Mouse (Mus musculus) heart, adult 11 months (tissue): ENCODE data around the gene Rab3gap2.
A peak's percentile ranks its signal among the peaks of the same experiment; 100 is the strongest.

Experiments used
- DNase-seq: peaks from one replicate; pipeline ENCODE4 v3.0.0; 2022

The Rab3gap2 gene

DNA sequence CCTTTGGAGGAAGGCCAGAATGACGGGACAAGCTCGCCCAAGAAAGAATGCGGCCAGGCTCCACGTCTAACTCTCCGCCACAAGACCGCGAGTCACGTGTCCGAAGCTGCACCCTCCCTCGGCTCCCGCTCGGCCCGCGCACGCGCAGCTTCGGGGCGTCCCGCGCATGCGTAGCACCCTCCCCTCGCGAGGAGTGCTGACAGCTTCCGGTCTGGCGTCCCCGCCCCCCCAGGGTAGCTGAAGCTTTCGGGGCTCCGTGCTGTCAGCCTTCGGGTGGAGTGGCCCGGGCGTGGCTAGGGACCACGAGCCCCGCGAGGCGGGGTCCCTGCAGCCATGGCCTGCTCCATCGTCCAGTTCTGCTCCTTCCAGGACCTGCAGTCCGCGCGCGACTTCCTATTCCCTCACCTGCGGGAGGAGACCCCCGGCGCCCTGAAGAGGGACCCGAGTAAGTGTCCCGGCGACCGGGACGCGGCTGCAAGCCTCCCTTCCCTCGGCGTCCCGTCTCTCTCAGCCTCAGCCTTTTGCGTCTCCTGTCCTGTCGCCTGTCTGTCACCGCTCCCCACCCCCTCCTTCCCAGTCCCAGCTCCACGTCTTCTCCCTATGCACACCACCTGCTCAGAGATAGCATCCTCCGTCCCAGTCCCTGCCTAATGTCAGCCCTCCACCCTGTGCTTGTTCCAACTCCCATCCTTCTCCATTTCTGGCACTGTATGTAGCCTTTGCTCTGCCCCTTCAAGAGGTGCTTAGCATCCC is at the start of gene Rab3gap2:
Gene Rab3gap2 (plus strand): TSS at position 209 of the 753 bp plus-strand sequence.
- DNase-seq = peak; percentile 100

DNA sequence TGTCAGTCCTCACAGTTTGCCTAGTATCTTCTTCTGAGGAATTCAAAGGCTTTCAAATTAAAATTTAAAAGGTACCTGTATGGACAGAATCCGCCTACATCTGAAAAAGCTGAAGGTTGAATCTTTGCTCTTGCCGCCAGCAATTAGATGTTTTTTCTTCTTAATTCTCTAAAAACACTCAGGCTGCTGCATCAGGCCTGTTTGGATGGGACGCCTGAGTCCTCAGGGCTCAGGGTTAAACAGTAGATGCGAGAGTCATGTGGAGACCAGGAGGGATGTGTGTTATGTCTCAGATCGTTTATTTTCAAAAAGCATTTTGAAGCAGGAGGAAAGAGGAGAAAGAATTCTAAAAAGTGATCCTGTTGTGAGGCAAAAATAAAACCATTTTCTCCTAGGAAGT is 30.3 kb upstream of the Rab3gap2 start:
- peak; percentile 52 for DNase-seq

DNA sequence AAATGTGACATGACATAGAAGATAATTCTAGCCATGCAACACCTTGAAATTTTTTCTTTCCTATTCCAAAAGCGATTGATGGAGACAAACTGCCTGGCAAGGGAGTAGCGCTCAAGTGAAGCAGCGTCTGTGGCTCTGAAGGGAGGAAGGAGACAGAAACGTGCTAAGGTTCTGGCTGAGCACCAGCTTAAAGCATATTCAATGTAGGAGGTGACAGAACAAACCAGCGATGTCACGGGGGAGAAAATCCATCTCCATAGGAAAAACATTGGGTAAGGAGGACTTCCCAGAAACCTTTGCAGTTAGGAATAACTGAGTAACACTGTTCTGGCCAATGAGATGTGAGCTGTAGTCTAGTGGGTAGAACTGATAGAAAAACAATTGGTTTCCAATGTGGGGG is 26.1 kb upstream of the Rab3gap2 start:
- DNase-seq = no peak

DNA sequence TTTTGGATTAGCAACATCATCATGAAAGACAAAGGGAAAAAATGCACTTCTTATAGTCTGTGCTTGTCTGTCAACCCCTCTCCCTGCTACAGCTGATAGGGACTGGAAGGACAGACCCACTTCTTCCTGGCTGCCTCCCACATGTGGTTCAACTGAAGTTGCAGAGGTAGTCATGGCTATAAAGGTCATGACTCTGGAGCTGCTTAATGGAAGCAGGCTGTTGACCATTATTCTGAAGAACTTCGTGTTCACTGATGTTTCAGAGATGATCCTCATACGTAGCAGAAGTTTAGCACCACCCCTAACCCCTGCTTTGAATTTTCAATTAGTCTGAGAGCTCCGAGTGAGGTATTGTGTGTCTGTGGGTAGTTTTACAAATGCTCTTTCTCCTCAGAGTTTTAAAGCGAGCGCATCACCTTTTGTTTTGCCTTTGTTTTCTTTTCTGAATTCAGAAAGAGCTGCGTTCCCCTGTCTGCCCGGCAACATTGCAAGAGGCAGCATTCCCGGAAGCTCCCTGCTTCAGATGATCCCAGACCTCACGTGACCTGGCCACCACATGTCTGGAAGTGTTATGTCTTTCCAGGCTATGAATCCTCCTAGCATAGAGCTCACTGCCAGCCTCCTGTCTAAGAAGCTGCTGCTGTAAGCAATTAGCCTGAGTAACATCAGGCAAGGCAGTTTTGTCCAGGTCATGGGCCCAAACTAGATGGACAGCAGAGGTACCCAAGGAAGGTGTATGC is 20.2 kb upstream of the Rab3gap2 start:
- peak; percentile 86 for DNase-seq

DNA sequence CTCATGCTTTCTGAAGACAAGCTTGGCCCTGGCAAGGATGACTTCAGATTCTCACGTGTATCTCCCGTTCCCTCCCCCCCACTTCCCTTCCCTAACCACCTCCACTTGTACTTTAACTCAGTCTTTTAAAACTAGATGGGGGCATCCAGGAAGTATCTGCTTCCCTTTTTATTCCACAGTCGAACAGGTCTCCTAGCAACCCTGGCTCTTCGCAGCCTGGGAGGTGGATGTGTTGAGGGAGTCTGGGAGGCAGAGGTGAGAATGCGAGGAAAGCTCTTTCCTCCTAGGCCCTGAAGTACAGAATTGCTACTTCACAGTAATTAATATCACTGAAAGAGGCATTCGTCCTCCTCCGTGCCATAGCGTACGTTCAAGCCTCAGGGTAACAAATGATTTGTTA is 18.4 kb upstream of the Rab3gap2 start:
- peak; percentile 72 for DNase-seq

DNA sequence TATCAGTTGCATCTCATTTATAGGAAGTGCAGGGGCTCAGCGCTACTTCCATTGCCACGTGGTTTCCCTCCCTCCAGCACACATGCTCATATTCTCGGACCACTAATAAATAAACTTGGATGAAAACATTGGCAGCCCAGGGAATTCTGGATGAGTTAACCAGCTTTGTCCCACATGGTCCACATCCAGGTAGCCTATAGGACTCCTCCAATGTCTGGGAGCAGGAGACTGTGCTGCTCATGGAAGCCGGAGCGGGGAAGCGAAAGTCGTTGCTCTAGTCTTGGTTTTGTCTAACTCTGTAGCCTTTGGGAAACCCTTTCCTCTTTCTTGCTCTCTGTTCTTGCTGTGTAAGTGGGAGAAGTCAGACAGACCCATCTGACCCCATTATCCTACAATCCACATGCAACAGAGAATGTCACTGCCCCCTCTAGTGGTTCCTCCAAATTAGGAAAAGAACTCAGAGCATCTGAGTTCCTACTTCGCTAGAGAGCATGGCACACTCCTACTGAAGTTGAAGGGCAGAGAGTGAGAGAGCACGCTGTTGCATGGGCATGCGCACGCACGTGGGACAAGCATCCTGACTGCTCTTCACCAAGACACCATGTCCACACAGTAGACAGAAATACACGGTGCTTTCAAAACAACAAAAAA is 16.7 kb upstream of the Rab3gap2 start:
- peak; percentile 82 for DNase-seq

DNA sequence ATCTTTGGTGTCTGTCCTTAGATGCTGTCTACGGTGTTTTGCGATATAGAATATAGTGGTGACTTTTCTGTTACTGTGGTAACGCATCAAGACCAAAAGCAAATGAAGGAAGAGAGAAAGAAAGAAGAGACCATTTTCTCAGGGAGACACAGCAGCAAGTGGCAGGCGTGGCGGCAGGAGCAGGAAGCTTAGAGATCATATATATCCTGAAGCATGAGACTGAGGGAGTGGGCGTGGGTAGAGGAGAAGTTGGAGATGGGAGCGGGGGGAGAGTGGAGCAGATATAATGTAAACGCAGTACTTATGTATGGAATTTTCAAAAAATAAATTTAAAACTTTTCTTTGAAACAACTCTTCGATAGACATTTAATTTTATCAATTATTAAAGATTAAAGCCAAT is 14.0 kb upstream of the Rab3gap2 start:
- peak; percentile 80 for DNase-seq

DNA sequence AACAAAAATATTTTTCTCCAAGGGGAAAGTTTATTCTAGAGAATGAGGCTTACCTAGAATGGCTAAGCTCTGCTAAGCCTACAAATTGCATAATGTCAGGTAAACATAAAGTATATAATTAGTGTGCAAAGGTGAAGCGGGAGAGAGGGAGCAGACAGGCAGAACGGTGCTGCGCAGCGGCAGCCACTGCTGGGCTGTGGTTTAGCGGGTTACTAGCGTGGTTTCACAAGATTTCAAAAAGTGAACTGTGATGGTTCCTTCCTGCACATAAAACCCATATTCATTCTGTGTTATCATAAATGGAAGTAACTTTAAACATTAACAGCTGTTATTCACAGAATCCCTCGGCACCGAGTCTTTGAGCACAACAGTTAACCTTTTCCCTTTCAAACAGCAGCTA is 11.8 kb upstream of the Rab3gap2 start:
- DNase-seq = peak; percentile 72

DNA sequence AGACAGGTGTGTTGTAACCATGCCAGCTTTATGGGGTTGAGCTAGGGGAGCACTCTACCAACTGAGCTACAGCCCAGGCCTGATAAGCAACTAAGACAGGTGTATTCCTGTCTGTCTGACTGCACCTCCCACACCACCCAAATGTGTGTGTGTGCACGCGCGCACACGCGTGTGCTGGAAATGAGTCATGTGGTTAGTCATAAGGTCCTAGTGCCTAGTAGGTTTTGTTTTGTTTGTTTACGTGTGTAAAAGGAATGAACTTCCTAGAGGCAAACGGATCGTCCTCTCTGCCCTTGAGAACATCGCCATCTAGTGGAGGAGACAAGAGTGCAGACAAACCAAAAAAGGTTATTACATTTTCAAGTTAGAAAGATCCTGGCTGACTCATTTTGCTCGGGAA is 10.4 kb upstream of the Rab3gap2 start:
- DNase-seq = peak; percentile 79

DNA sequence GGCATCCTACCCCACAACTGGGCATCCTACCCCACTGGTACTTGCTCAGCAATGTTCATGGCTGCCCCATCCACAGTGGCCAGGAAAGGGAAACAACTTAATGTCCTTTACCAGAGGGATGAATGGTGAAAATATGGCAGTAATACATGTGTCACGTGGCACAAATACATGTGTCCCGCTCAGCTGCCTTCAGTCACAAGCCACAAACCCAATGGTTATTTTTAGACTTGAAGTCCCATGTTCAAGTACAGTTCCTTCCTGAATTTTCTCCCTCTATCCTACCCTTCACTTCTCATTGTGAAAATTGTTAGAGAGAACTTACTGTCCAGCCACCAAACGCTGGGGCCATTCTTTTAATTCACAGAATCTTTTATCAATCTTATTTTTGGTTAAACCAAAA is 7.6 kb upstream of the Rab3gap2 start:
- peak; percentile 46 for DNase-seq

DNA sequence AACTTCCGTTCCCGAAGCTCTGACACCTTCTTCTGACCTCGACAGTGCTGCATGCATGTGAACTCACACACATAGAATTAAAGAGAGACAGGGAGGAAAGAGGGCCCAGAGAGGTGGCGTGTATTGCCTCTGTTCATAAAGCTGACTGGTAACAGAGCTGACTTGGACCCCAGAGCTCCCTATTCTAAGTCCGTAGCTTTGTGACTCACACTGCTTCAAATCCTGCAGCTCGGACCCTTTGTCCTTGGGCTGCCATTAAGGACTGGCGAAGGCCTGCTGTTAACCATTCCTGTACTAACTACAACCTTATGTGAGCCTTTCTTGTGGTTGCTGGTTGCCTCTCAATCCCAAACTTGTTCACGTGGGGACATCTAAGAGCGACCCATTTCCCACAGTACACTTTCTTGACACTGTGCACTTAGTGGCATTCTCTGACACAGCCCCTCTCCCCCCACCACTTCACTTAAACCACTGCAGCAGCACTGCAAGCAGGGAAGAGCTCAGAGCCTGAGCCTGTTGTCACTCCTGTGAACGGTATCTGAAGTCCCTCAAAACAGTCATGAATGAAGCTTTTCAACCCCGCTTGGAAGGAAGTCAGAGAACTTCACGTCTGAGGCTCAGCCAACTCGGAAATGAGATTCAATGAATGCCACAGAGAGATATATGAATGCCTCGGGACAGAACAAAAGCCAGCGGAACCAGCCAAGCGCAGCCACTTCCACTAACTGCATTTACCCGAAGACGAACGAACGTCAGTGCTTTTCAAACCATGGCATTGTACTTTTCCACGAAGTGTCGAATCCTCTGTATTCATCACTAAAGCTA is 3.1 kb upstream of the Rab3gap2 start:
- peak; percentile 78 for DNase-seq

DNA sequence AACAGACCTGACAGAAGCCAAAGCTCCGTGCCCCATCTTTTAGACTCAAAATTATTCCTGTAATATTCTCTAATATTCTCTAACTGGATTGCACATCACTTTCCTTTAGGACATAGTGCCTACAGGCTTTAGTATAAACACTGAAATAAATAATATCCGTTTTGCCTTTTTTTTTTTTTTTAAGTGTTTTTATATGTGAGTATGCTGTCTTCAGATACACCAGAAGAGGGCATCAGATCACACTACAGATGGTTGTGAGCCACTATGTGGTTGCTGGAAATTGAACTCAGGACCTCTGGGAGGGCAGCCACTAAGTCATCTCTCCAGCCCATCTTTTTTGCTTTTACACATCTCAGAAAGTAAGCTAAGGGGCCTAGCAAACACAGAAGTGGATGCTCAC is 1.9 kb upstream of the Rab3gap2 start:
- no peak for DNase-seq

DNA sequence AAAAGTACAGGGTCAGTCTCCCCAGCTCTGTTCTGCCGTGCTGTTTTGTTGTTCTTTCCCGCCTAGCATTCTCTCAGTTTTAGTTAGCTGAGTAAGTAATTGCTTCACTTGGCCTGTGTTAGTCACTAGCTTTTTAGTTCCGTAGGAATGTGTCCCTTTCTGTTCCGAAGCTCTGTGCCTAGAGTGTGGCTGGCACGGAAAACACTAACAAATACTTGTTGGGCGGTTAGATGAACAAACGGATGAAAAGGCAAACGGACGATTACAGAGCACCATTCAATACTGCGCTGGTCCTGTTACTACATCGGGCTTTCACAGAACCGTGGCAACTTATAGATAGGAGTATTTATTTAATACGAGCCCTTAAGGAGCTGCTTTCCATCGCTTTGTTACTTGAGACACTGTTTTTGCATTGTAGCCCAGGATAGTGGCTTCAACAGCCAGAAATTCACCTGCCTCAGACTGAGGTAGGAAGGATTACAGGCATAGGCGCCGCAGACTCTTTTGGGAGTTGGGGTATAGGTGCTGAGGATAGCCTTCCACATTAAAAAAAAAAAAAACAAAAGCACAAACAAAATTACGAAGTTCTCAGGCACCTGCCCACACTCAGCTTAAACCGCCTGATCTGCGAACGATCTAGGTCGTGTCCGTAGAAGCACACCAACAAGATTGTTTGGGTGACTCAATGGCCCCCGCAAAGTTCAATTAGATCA is 565 bp upstream of the Rab3gap2 start:
- peak; percentile 91 for DNase-seq

DNA sequence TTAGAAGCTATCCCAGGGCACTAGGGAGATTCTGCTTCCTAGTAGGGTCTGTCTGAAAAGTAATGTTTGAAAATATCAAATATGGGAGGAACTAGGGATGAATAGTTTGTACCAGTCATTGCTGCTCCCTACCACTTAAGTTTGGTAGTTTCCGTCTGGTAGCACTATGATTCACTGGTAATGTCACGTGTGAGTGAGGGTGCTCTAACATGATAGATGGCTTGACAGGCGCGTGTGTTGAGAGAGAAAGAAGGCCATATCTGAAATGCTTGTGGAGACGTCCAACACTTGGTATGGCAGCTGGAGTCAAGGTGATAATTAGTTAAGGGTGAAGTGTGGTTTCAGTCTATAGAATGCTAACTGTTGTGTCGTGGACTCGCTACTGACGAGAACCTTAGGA is 1.2 kb downstream of the Rab3gap2 start:
- DNase-seq = peak; percentile 83

DNA sequence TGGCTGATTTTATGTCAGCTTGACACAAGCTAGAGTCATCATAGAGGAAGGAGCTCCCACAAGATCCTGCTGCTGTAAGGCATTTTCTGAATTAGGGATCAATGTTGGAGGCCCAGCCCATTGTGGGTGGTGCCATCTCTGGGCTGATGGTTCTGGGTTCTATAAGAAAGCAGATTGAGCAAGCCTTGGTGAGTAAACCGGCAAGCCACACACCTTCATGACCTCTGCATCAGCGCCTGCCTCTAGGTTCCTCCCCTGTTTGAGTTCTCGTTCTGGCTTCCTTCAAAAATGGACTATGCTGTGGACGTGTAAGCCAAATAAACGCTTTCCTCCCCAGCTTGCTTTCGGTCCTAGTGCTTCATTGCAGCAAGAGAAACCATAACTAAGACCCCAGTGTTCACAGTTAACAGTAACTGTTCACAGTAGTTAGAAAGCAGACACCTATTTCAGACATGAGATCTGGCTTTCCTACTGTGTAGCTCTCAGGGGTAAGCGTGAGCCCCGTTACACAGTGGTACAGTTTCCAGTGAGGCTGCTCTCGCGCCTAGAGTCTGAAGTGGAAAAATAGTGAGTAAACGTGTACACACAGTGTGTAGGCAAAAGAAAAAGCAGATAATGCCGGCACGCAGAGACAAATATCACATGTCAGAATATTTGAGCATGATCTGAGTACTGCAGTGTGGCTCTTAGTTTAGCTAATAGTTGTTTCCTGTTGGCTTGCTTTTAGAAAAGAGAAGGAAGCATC is 4.1 kb downstream of the Rab3gap2 start:
- peak; percentile 86 for DNase-seq

DNA sequence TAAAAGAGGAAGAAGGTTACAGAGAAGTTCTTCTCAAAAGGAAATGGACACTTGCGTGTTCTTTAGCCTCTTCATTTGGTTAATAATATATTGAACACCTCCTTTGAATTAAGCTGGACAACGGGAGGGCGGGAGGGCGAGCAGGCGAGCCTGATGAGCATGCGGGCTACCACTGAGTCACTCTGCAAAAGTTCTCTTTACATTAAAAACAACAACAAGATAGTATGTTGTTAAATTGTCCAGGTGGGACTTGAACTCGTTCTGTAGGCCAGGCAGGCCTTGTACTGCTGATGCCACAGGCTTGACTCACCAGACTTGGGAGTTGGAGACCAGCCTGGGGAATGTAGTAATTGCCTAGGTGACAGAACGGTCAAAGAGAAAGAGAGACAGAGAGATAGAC is 4.8 kb downstream of the Rab3gap2 start:
- peak; percentile 23 for DNase-seq

DNA sequence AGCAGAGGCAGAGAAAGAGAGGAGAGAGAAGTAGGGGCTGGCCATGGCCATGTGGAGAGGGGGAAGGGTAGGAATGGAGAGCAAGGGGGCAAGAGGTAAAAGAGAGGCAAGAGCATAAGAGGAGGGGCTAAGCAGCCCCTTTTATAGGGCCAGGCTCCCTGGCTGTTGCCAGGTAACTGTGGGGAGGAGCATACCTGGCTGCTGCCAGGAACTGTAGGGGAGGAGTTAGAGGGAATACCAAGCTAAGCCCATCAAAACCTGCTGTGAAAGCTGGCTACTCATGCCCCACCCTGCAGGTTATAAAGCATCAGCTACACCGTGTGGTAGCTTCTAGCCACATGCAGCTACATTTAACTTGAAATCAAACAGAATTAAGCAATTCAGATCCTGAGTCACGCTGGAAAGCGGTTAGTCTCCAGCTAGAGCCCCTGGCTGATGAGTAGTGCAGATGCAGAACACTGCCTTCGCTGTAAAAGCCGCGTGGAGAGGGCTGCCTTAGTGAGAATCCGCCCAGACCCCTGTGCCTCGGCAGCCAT is 5.8 kb downstream of the Rab3gap2 start:
- peak; percentile 75 for DNase-seq

DNA sequence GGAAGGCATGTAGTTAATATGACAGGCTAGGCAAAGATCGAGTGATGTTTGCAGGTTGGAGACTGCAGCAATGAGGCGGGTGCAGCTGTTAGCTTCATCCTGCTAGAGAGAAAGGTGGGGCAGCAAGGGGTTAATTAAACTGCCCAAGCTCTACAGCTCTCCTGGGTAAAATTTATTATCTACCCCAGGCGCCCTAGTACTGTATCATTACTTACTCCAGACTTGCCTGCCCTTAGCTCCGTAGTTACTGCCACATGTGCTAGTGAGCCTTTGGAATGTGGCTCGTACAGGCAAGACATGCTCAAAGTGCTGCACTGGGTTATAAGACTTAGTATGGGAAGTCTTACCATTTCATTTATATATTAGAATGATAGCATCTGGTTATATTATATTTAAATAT is 12.4 kb downstream of the Rab3gap2 start:
- DNase-seq = no peak

DNA sequence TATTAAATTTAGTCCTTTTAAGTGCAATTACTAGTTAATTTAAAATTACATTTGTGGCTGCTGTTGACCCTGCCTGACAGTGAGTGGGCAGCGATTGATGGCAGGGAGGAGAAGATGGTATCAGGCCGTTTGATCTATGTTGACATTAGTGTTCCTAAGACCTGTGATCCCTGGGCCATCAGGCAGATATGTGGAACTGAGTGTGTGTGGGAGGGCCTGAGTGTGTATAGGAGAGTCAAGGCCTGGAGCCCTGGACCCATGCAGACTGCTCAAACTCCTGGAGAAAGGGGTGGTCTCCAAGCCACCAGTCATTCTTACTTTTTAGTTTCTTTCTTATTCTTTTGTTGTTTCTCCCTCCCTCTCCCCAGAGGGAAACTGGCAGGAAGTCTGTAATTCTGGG is 12.8 kb downstream of the Rab3gap2 start:
- no peak for DNase-seq

DNA sequence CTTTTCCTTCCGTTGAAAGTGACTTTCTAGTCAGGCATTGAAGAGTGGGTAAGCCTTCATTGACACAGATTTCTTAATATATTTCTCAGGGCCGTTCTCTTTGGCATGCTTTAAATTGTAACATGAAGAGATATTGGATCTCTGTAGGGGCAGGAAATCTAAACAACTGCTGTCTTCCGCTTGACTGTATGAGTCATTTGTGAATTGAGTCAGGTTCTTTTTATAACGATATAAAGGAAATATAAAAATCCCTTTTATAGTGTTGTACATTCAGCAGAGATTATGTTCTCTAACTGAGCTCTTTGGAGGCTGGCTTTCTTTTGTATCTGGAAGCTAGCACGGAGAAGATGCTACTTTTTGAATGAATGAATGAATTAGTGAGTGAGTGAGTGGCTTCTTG is 14.0 kb downstream of the Rab3gap2 start:
- no peak for DNase-seq

DNA sequence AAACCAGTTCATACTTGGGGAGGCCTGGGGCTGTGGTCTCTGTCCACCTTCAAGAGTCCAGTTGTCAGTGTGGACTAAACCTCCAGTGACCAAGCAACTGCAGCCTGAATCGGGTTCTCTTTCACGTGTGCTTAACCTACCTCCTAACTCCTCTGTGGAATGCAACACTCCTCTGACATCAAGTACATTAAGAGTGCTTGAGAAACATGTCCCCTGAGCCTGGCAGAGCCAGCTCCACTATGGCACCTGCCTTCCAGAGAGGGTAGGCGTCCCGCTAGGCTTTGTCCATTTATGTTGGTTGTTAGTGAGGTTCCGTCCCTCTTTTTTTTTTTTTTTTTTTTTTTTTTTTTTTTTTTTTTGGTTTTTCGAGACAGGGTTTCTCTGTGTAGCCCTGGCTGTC is 23.0 kb downstream of the Rab3gap2 start:
- peak; percentile 27 for DNase-seq
